Mouse (Mus musculus) spleen, postnatal 10 days (tissue): Measurements from ENCODE around the gene Myo6.

Experiments
- DNase-seq, 2 experiments: peaks; one replicate each; pipeline ENCODE4 v3.0.0; 2021 to 2022; ENCODE audit warnings: low spot score in 2 of 2

Myo6 gene

GRCm38 (mm10) chr9:80181692-80182091 is 16.9 kb downstream of the Myo6 start:
- DNase-seq: no peak

GRCm38 (mm10) chr9:80184138-80184537 is 19.3 kb downstream of the Myo6 start:
- DNase-seq: no peak

- DNase-seq: no peak
Measured at GRCm38 (mm10) chr9:80185737-80186136, 20.9 kb downstream of the Myo6 start.

GRCm38 (mm10) chr9:80186693-80187092 is 21.9 kb downstream of the Myo6 start:
- DNase-seq: no peak

- no peak for DNase-seq
Measured at GRCm38 (mm10) chr9:80188324-80188893, 23.6 kb downstream of the Myo6 start.

- DNase-seq: no peak
Measured at GRCm38 (mm10) chr9:80191240-80191639, 26.4 kb downstream of the Myo6 start.

- DNase-seq: no peak
Measured at GRCm38 (mm10) chr9:80192324-80192723, 27.5 kb downstream of the Myo6 start.

DNA sequence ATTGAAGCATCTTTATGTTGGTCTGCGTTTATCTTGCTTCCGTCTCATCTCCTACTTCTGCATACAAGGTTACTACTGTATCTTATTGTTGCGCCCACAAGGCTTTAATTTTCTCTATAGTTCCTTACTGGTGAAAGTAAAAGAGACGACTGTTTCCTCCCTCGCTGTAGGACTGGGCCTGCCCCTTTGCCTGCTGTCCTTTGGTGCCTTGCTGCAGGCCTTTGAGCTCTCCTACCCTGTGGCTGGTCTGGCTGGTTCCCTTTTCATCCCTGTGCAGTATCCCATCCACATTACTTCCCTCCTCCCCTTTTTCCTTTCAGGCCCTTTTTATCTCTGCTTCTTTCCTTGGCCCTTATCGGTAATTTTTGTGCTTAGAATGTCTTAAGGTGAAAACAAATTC is 29.6 kb downstream of the Myo6 start:
- DNase-seq: no peak

DNA sequence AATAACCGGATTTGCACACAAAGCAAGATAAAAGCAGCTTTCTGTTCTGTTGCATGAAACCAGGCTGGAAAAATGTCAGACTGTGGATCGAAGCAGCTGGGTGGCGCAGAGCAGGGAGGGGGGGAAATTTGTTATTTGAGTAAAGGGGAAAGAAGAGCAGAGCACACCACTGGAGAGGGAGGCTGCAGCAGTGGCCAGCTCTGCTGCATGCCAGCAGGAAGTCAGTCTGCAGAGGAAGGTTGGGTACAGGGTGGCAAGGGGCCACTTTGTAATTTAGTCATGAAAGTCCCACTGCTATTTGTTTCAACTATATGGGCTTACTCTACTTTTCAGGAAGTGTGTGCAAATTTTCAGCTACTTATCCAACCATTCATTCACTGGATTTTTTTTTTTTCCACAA is 31.3 kb downstream of the Myo6 start:
- no peak for DNase-seq

GRCm38 (mm10) chr9:80197233-80197632 is 32.4 kb downstream of the Myo6 start:
- DNase-seq: no peak

GRCm38 (mm10) chr9:80200855-80201254 is 36.0 kb downstream of the Myo6 start:
- DNase-seq: no peak

DNA sequence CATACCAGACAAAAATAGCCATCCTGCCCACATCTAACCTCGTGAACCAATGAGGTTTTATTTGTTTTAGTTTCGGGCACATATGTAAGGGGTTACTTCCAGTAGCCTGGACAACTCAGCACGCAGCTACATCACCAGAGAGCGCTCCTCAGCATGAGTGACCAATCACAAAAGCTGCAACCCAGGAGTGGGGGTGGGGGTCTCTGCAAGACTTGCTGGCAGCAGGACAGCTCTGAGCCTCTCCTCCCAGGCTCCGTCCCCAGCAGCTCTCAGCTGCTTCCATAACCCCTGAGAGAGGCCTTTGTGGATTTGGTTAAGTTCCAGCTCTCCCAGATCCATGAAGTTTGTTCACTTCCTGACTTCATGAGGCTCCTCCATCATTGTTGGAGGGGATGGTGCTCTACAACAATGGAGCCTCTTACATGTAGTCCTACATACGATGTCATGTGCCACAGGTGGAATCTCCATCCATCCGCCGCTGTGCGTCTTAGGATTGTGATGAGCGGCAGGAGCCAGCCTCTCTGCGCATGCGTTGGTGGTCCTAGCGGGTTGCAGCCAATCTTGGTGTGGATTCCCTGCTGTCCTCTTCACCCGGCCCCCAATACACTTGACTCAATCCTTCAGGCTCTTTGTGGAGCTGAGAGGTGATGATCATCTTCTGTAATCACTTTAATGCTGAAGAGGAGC is 37.7 kb downstream of the Myo6 start:
- no peak for DNase-seq

DNA sequence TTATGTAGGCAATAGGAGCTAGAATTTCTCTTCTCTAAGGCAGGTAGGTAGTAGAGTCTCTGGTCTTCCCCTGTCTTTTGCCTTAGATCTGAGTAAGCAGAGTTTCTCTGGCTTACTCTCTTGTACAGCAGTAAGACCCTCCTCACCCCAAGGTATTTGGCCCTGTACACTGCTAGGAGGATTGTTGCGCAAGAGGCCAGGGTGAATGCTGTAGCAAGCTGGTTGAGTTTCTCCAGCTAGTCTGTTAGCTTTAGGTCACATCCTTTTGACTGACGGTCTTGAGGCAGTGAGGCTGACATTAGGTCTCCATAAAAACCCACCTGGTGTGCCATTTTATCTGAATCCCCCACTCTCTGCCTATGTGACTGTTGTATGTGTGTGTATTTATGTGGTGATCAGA is 43.9 kb downstream of the Myo6 start:
- DNase-seq: no peak

DNA sequence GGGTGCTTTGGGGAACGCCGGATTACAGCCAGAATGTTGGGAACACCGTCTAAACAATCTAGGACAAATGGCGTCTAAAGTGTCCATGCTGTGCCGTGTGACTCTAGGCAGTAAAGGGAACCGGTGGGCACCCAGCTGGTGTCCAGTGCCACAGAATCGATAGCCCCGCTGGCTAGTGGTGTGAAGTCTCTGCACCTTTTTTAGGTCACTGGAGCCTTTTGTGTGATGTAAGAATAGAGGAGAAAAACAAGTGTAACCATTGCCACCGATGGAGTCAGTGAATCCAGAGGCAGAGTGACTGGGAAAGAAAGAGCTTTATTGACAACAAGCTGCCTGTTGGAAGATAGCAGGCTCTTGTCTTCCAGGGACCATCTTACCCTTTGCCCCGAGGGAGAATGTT is 44.6 kb downstream of the Myo6 start:
- no peak for DNase-seq

- DNase-seq: no peak
Measured at GRCm38 (mm10) chr9:80210096-80210495, 45.3 kb downstream of the Myo6 start.

DNA sequence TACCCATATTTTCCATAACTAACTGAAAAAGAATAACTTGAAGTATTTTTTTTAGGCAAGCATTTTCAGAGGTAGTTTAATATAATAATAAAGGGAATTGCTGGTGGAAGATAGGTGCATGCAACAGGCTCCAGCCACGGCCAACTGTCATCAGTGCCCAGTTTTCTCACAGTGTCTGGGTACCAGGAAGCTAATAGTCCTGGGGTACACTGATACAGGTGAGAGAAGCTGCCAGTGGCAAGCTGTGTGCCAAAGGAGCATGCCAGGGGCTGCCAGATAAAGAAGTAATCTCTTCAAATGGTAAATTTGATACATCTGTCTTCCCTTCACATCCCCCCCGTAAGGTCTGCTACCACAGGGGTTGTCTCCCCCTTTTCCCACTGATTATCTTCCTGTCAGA is 48.6 kb downstream of the Myo6 start:
- no peak for DNase-seq

GRCm38 (mm10) chr9:80215502-80215901 is 50.7 kb downstream of the Myo6 start:
- DNase-seq: no peak

DNA sequence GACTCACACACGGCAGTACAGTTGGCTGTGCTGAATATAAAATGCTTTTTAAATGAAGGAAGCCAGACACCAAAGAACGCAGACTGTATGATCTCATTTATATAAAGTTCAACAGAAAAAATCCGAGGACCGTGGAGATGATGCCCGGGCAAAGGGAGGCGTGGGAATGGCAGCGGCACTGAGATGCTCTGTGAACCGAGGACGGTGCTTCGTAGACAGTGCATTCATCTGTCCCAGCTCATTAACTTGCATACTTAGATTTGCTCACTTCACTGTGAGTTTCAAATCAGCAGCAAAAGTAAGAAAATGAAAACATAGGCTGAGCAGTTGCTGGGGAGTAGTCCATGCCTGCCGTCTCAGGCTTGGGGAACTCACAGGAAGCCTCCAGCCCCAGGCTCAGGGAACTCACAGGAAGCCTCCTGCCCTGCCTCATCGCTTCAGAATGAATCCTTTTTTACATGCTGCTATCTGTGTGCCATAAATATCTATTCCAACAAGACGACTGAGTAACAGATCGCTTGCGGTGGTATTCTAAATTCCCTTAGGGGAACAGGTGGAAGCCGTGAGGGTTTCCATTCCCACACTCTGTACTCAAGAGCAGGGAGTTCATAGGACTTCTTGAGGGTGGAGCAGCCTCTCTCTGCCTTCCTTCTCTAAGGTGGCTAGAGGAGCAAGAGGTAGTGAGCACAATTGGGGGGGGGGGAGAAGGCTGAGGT is 52.1 kb downstream of the Myo6 start:
- no peak for DNase-seq

DNA sequence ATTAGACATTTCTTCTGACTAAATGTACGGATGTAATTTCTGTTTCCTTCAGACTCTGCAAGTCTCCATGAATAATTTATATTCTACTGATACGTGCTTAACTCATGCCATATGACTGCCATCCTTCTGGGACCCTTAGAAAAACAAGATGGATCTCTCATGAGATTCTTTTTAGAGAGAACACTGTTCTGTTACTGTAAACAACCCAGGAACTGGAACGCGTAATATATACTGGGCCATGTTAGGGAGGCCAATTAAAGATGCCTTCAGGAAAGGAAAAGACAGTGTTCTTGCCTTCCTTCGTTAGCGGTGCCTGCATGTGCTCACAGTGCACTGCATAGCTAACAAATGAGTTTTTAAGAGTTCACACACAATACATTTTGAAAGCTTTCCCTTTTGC is 53.9 kb downstream of the Myo6 start:
- no peak for DNase-seq

GRCm38 (mm10) chr9:80223989-80224635 is 59.3 kb downstream of the Myo6 start:
- no peak for DNase-seq

- no peak for DNase-seq
Measured at GRCm38 (mm10) chr9:80226579-80227325, 61.9 kb downstream of the Myo6 start.
